Mouse (Mus musculus) heart, embryonic 14.5 days (tissue): Measurements from ENCODE around the gene Ankrd55. TPM values are rescaled to one million over a fixed set of nuclear protein-coding genes. Genes with fewer than 3 reads are reported as not detected.

Experiments used
- ATAC-seq: fragments of 200-750 bp; cut with Nextera tagmentation; 2 replicates; pipeline ENCODE4 v1.8.0; 2017; ENCODE audit warnings: low read depth, moderate TSS enrichment; ENCODE audit not compliant: insufficient number of reproducible peaks, insufficient read depth, low FRiP score
- H3K27ac ChIP-seq, 2 experiments: fragments of 200-500 bp in 1 of 2; fragments of 300-500 bp in 1 of 2; sonication (generic) in 1 of 2; replicated peaks in 1 of 2; 2 replicates each; pipeline ENCODE4 v1.5.1; 2012 to 2014; ENCODE audit warnings: low read depth in 2 of 2, low read length in 2 of 2, control low read depth in 1 of 2, mild to moderate bottlenecking in 1 of 2, mixed read lengths in 1 of 2; ENCODE audit not compliant: control insufficient read depth in 1 of 2, insufficient read depth in 1 of 2
- H3K27me3 ChIP-seq: fragments of 300-500 bp; sonication (generic); 2 replicates; pipeline ENCODE4 v1.6.1; 2014; ENCODE audit warnings: mild to moderate bottlenecking, low read length, control low read depth; ENCODE audit not compliant: control insufficient read depth, insufficient read depth
- H3K36me3 ChIP-seq: fragments of 300-500 bp; sonication (generic); 2 replicates; pipeline ENCODE4 v1.6.1; 2014; ENCODE audit warnings: mild to moderate bottlenecking, control low read depth, low read length, mixed read lengths; ENCODE audit not compliant: control insufficient read depth, insufficient read depth
- H3K4me1 ChIP-seq, 2 experiments: fragments of 200-500 bp in 1 of 2; fragments of 300-500 bp in 1 of 2; sonication (generic) in 1 of 2; 2 replicates each; pipeline ENCODE4 v1.6.1; 2012 to 2014; ENCODE audit warnings: low read length in 2 of 2, control low read depth in 1 of 2, mixed read lengths in 1 of 2; ENCODE audit not compliant: control insufficient read depth in 2 of 2, insufficient read depth in 2 of 2
- H3K4me2 ChIP-seq: fragments of 300-500 bp; sonication (generic); 2 replicates; pipeline ENCODE4 v1.6.1; 2014; ENCODE audit warnings: mild to moderate bottlenecking, low read length
- H3K4me3 ChIP-seq, 2 experiments: fragments of 200-500 bp in 1 of 2; fragments of 300-500 bp in 1 of 2; sonication (generic) in 1 of 2; 2 replicates each; pipeline ENCODE4 v1.5.1; 2012 to 2014; ENCODE audit warnings: low read length in 2 of 2, mild to moderate bottlenecking in 2 of 2, control low read depth in 1 of 2, low read depth in 1 of 2, moderate library complexity in 1 of 2; ENCODE audit not compliant: control insufficient read depth in 1 of 2, insufficient read depth in 1 of 2
- H3K9ac ChIP-seq: fragments of 300-500 bp; sonication (generic); 2 replicates; pipeline ENCODE4 v1.6.1; 2014; ENCODE audit warnings: mild to moderate bottlenecking, low read length
- H3K9me3 ChIP-seq: fragments of 300-500 bp; sonication (generic); 2 replicates; pipeline ENCODE4 v1.6.1; 2016; ENCODE audit warnings: low read length, control low read depth; ENCODE audit not compliant: control insufficient read depth
- WGBS: fragments of 180-500 bp; shearing (Covaris S2); extraction: QIAGEN DNeasy Blood & Tissue Kit; methylation state at CpG from one replicate; pipeline ENCODE4 v1.1.7; 2014; 5-methylcytosine and 5-hydroxymethylcytosine counted together
- polyA plus RNA-seq: library from polyadenylated mRNA; unstranded; fragments of >200 nt; fragmentation: Nextera tagmentation; extraction: Ambion mirVana; gene quantifications from 2 replicates; pipeline ENCODE4 v1.2.1, GENCODE M21; 2014

Ankrd55 gene
- polyA plus RNA-seq, 1 experiment from 2014 or later: 0.08 TPM

- H3K4me2 ChIP-seq: no peak overlapping the region
- H3K4me1 ChIP-seq: peaks cover 5 to 6% of the 10 kb centered on the region in 2 experiments; a peak in 3 of 4 replicates
- no peaks in the 10 kb centered on the region for H3K9me3 ChIP-seq
- no peak overlapping the region for H3K27ac ChIP-seq
- no peak overlapping the region for H3K4me3 ChIP-seq
- H3K27me3 ChIP-seq: no peaks in the 10 kb centered on the region
- WGBS: 85% methylated on average over 9 of the region's 9 CpGs
- no peak overlapping the region for H3K9ac ChIP-seq
- no peak for ATAC-seq
- no peaks in the 10 kb centered on the region for H3K36me3 ChIP-seq
Measured at GRCm38 (mm10) chr13:112378782-112379305, 90.6 kb downstream of the Ankrd55 start.

GRCm38 (mm10) chr13:112381476-112381875, 93.2 kb downstream of the Ankrd55 start:
- Histone ChIP-seq H3K36me3 (no peaks in the 10 kb centered on the region), H3K4me2 (no peak overlapping the region), H3K27me3 (no peaks in the 10 kb centered on the region), H3K4me3 (no peak overlapping the region), H3K9ac (no peak overlapping the region), H3K4me1 (peaks cover 5 to 14% of the 10 kb centered on the region in 2 experiments; a peak in 3 of 4 replicates), H3K27ac (no peak overlapping the region), H3K9me3 (no peaks in the 10 kb centered on the region)
- WGBS: 62% methylated on average over 2 of the region's 2 CpGs
- no peak for ATAC-seq

- Histone ChIP-seq H3K4me2 (no peak overlapping the region), H3K27me3 (no peaks in the 10 kb centered on the region), H3K9ac (no peak overlapping the region), H3K36me3 (no peaks in the 10 kb centered on the region), H3K4me3 (no peak overlapping the region), H3K9me3 (no peaks in the 10 kb centered on the region), H3K4me1 (peaks cover 5 to 14% of the 10 kb centered on the region in 2 experiments; a peak in 3 of 4 replicates), H3K27ac (peak overlapping the region in 1 of 2 experiments; percentile 23; a peak in 1 of 4 replicates)
- WGBS: 72% methylated on average over 4 of the region's 4 CpGs
- no peak for ATAC-seq
Measured at GRCm38 (mm10) chr13:112382457-112382856, 94.2 kb downstream of the Ankrd55 start.

- Histone ChIP-seq H3K4me1 (peaks cover 5 to 14% of the 10 kb centered on the region in 2 experiments; a peak in 3 of 4 replicates), H3K9ac (no peak overlapping the region), H3K4me3 (no peak overlapping the region), H3K36me3 (no peaks in the 10 kb centered on the region), H3K4me2 (no peak overlapping the region), H3K27me3 (no peaks in the 10 kb centered on the region), H3K9me3 (no peaks in the 10 kb centered on the region), H3K27ac (peak overlapping the region in 1 of 2 experiments; percentile 23; a peak in 1 of 4 replicates)
- WGBS: 34% methylated on average over 3 of the region's 3 CpGs
- peak; percentile 61; the same call in 1 of the 2 replicates for ATAC-seq
Measured at GRCm38 (mm10) chr13:112382956-112383355, 94.7 kb downstream of the Ankrd55 start.

GRCm38 (mm10) chr13:112383941-112384659, 95.8 kb downstream of the Ankrd55 start:
- Histone ChIP-seq H3K4me1 (peaks cover 5 to 14% of the 10 kb centered on the region in 2 experiments; a peak in 3 of 4 replicates), H3K4me3 (no peak overlapping the region), H3K9me3 (no peaks in the 10 kb centered on the region), H3K9ac (no peak overlapping the region), H3K27ac (0 out of 4 replicates have a peak overlapping the region, but pooled peaks of 1 of the 2 experiments have one; percentile 4), H3K36me3 (no peaks in the 10 kb centered on the region), H3K4me2 (no peak overlapping the region), H3K27me3 (no peaks in the 10 kb centered on the region)
- no peak for ATAC-seq
- 66% methylated on average over 11 of the region's 11 CpGs for WGBS

- H3K9ac ChIP-seq: no peak overlapping the region
- H3K4me1 ChIP-seq: peaks cover 5 to 14% of the 10 kb centered on the region in 2 experiments; a peak in 3 of 4 replicates
- H3K4me3 ChIP-seq: no peak overlapping the region
- H3K27ac ChIP-seq: no peak overlapping the region
- no peak for ATAC-seq
- no peaks in the 10 kb centered on the region for H3K36me3 ChIP-seq
- no peaks in the 10 kb centered on the region for H3K9me3 ChIP-seq
- H3K4me2 ChIP-seq: no peak overlapping the region
- WGBS: 85% methylated on average over 9 of the region's 9 CpGs
- no peaks in the 10 kb centered on the region for H3K27me3 ChIP-seq
Measured at GRCm38 (mm10) chr13:112385040-112385439, 96.8 kb downstream of the Ankrd55 start.

GRCm38 (mm10) chr13:112386494-112387075, 98.3 kb downstream of the Ankrd55 start:
- WGBS: 64% methylated on average over 2 of the region's 2 CpGs
- Histone ChIP-seq H3K27me3 (no peaks in the 10 kb centered on the region), H3K9me3 (no peaks in the 10 kb centered on the region), H3K4me2 (no peak overlapping the region), H3K4me1 (peaks cover 5 to 14% of the 10 kb centered on the region in 2 experiments; a peak in 3 of 4 replicates), H3K36me3 (no peaks in the 10 kb centered on the region), H3K4me3 (no peak overlapping the region), H3K27ac (no peak overlapping the region), H3K9ac (no peak overlapping the region)
- no peak for ATAC-seq
